Mouse (Mus musculus) G1E (cell line): ENCODE measurements around the gene Pih1d1. TPM values are rescaled to one million over a fixed set of nuclear protein-coding genes. Genes with fewer than 3 reads are reported as not detected.
A peak's percentile ranks its signal among the peaks of the same experiment; 100 is the strongest.

ENCODE experiments used
- ATAC-seq: 2 replicates; pipeline ENCODE4 v1.8.0; 2016; ENCODE audit warnings: mild to moderate bottlenecking; ENCODE audit not compliant: insufficient number of reproducible peaks, poor library complexity, low FRiP score, severe bottlenecking; ENCODE audit errors: extremely low read depth
- DNase-seq: peaks from one replicate; pipeline ENCODE4 v3.0.0; 2012; ENCODE audit warnings: low spot score
- H3K27me3 ChIP-seq: 2 replicates; pipeline ENCODE4 v1.6.1; 2012; ENCODE audit warnings: mild to moderate bottlenecking, low read length, inconsistent platforms; ENCODE audit not compliant: insufficient read depth
- H3K36me3 ChIP-seq: replicated peaks from 2 replicates; pipeline ENCODE3; 2012; ENCODE audit warnings: mild to moderate bottlenecking, inconsistent platforms
- H3K4me1 ChIP-seq: 2 replicates; pipeline ENCODE4 v1.6.1; 2012; ENCODE audit warnings: low read depth, low read length, inconsistent platforms, mixed read lengths; ENCODE audit not compliant: insufficient read depth
- H3K4me3 ChIP-seq: 2 replicates; pipeline ENCODE4 v1.5.1; 2012; ENCODE audit warnings: low read depth, mild to moderate bottlenecking, inconsistent platforms, low read length, moderate library complexity, mixed read lengths
- H3K9me3 ChIP-seq: replicated peaks from 2 replicates; pipeline ENCODE4 v1.6.1; 2012; ENCODE audit warnings: inconsistent platforms
- CTCF ChIP-seq: IDR thresholded peaks from 2 replicates; pipeline ENCODE4 v1.5.1; 2012; ENCODE audit warnings: low read depth, low read length, inconsistent platforms, mixed read lengths
- GATA1 ChIP-seq: IDR thresholded peaks from 2 replicates; pipeline ENCODE4 v1.6.1; 2012; ENCODE audit warnings: borderline replicate concordance, low read length, inconsistent platforms, mixed read lengths
- GATA2 ChIP-seq: IDR thresholded peaks from 2 replicates; pipeline ENCODE4 v1.6.1; 2012; ENCODE audit warnings: low read depth, low read length, inconsistent platforms, borderline replicate concordance
- POLR2AphosphoS5 ChIP-seq: IDR thresholded peaks from 2 replicates; pipeline ENCODE4 v1.6.1; 2012; ENCODE audit warnings: low read depth, low read length, inconsistent platforms; ENCODE audit not compliant: insufficient replicate concordance
- TAL1 ChIP-seq: conservative IDR thresholded peaks from 2 replicates; pipeline ENCODE4 v1.6.1; 2012; ENCODE audit warnings: low read depth, low read length, inconsistent platforms, mixed read lengths
- polyA plus RNA-seq: library from polyadenylated mRNA; stranded (reverse); fragments of >175 nt; gene quantifications from 2 replicates; pipeline ENCODE4 v1.2.3, GENCODE M21; 2012
- total RNA-seq, 2 experiments: library from RNA; stranded (forward) in 1 of 2; stranded (reverse) in 1 of 2; fragments of 200-1000 nt in 1 of 2; fragments of >200 nt in 1 of 2; fragmentation: Nextera tagmentation in 1 of 2; gene quantifications; 2 replicates each; pipeline ENCODE4 v1.2.3; 2014 to 2017

Pih1d1 gene
- total and polyA plus RNA-seq, 3 experiments = 46.4 to 82.8 (median 60.9) TPM

DNA sequence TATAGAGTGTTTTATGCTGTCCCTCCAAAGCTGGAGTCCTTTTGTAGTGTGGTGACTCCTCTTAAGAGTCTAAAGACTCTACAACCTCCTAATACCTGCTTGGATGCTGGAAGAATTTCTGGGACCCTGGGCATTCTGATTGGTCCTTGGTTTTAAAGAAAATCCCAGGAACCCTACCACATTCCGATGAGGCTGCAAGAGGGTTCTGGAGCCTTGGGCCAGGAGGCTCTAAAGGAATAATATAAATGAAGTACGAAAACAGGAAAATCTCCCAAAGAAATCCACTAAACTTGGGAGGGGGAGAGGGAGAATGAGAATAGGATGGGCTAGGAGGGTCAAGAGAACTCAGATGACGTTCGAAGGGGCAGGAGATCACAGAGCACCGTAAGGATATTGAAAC lies 517 bp upstream of the Pih1d1 start:
- peaks cover 69% of the 10 kb centered on the region for H3K36me3 ChIP-seq
- TF ChIP-seq POLR2AphosphoS5 = no peak
- no peak for TF ChIP-seq CTCF
- TF ChIP-seq GATA2 = no peak
- no peak for TF ChIP-seq TAL1
- no peak for TF ChIP-seq GATA1

DNA sequence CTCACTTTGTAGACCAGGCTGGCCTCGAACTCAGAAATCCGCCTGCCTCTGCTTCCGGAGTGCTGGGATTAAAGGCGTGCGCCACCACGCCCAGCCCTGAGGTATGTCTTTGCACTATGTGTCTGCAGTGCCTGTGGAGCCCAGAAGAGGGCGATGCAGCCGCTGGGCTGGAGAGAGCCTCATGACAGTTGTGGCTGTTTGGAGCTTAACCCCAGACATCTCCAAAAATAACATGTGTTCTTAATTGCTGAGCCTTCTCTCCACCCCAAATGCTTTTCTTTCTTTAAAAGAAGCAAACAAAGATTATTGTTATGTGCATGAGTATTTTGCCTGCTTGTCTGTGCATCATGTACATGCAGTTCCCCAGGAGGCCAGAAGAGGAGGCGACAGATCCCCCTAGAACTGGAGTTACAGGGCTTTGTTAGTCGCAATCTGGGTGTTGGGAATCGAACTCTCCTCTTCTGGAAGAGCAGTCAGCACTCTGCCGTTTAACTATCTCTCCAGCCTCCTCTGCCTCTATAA lies 951 bp downstream of the Pih1d1 start:
- Histone ChIP-seq H3K4me3 (peak overlapping the region; percentile 81), H3K4me1 (peaks cover 48% of the 10 kb centered on the region), H3K9me3 (no peaks in the 10 kb centered on the region), H3K36me3 (peaks cover 69% of the 10 kb centered on the region), H3K27me3 (no peaks in the 10 kb centered on the region)
- no peak for DNase-seq
- peak; percentile 57 for TF ChIP-seq CTCF
- TF ChIP-seq TAL1 = no peak
- ATAC-seq = peak; percentile 25; the same call in 1 of the 2 replicates

More for the DNA sequence above, 517 bp upstream of the Pih1d1 start:
- DNase-seq (no peak), ATAC-seq (no peak)
- Histone ChIP-seq H3K27me3 (no peaks in the 10 kb centered on the region), H3K4me1 (peaks cover 47% of the 10 kb centered on the region), H3K9me3 (no peaks in the 10 kb centered on the region), H3K4me3 (peak overlapping the region; percentile 81)

DNA sequence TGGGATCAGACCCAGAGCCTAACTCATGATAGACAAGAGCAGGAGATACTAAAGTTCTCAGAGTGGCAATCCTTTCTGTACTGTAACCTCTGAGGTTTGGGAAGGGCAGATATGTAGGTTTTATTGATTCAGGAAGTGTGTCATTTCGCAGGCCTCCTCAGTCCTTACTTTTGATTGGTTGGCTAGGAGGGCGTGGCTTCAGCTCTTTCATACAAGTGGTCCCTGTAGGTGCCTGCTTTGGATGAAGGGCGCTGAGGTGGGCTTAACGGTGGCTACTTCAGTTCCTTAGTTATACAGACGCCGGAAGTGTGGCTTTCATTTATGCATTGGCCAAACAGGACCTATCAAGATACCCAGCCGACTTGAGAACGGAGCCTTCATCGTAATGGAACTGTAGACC lies 1.5 kb downstream of the Pih1d1 start:
- no peaks in the 10 kb centered on the region for H3K9me3 ChIP-seq
- no peaks in the 10 kb centered on the region for H3K27me3 ChIP-seq
- peak; percentile 70 for DNase-seq
- peaks cover 69% of the 10 kb centered on the region for H3K36me3 ChIP-seq
- peak overlapping the region; percentile 47; the same call in 1 of the 2 replicates for H3K4me3 ChIP-seq
- ATAC-seq = peak; percentile 65
- no peak for TF ChIP-seq GATA1
- no peak for TF ChIP-seq CTCF
- no peak for TF ChIP-seq GATA2
- no peak for TF ChIP-seq POLR2AphosphoS5
- TF ChIP-seq TAL1 = no peak
- peaks cover 42% of the 10 kb centered on the region for H3K4me1 ChIP-seq

DNA sequence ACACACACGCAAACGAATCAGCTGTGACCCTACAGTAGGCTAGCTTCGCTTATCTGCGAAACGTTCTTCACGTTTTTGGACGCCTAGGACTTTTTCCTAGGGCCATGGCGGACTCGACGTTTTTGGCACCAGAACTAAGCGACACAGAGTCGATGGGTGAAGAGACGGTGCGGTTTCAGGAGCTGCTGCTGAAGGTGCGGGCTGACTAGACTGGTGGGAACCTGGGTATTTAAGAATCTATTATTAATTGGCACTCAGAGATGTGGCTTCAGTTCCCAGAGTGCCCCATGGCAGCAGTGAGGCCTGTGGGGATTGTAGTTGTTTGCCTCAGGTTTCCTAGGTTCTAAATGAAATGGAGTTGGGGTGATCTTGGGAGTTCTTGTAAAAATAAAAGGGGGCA lies 2.1 kb downstream of the Pih1d1 start:
- ATAC-seq = no peak

DNA sequence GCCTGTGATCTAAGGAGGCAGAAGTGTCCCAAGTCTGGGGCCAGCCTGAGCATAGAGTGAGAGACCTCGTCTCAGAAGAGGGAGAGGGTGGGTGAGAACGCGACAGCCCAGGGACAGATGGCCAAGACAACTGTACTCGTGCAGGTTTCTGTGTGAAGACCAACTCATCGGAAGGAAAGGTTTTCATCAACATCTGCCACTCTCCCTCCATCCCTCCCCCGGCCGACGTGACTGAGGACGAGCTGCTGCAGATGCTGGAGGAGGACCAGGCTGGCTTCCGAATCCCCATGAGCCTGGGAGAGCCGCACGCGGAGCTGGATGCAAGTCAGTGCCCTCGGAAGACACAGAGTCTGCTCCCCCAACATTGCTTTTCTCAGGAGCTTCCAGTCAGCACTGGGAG lies 3.4 kb downstream of the Pih1d1 start:
- no peak for TF ChIP-seq TAL1
- no peak for TF ChIP-seq GATA1
- TF ChIP-seq GATA2 = no peak
- no peak for TF ChIP-seq CTCF
- no peak for TF ChIP-seq POLR2AphosphoS5
- peaks cover 59% of the 10 kb centered on the region for H3K36me3 ChIP-seq
- ATAC-seq = no peak
- H3K9me3 ChIP-seq = no peaks in the 10 kb centered on the region
- peaks cover 36% of the 10 kb centered on the region for H3K4me1 ChIP-seq
- H3K4me3 ChIP-seq = no peak overlapping the region
- no peak for DNase-seq
- H3K27me3 ChIP-seq = peaks cover 1% of the 10 kb centered on the region

More for the DNA sequence above, 2.1 kb downstream of the Pih1d1 start:
- H3K9me3 ChIP-seq = no peaks in the 10 kb centered on the region
- H3K4me3 ChIP-seq = peak overlapping the region; percentile 47; the same call in 1 of the 2 replicates
- DNase-seq = no peak
- peaks cover 69% of the 10 kb centered on the region for H3K36me3 ChIP-seq
- peaks cover 36% of the 10 kb centered on the region for H3K4me1 ChIP-seq
- H3K27me3 ChIP-seq = no peaks in the 10 kb centered on the region
- TF ChIP-seq GATA1 = no peak
- TF ChIP-seq CTCF = no peak

DNA sequence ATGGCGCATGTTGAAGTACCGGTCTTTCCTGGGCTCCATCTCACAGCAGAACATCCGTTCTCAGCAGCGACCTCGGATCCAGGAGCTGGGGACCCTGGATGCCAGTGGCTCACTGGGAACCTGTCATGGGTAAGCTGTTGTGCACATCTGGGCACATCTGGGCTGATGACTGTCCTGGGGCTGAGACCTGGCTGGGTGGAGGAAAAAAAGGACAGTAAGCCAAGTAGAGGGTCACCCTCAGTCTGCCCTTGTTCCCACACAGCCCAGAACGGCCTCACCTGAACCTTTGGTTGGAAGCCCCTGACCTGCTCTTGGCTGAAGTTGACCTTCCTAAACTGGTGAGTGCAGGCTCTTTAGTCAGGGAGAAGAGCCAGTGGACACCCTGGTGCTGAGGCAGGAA lies 4.9 kb downstream of the Pih1d1 start:
- Histone ChIP-seq H3K4me3 (no peak overlapping the region), H3K9me3 (no peaks in the 10 kb centered on the region), H3K36me3 (peaks cover 57% of the 10 kb centered on the region), H3K27me3 (peaks cover 17% of the 10 kb centered on the region), H3K4me1 (peaks cover 47% of the 10 kb centered on the region)
- no peak for DNase-seq
- no peak for TF ChIP-seq TAL1
- no peak for TF ChIP-seq GATA2
- TF ChIP-seq GATA1 = no peak
- TF ChIP-seq CTCF = no peak
- no peak for TF ChIP-seq POLR2AphosphoS5
- no peak for ATAC-seq

DNA sequence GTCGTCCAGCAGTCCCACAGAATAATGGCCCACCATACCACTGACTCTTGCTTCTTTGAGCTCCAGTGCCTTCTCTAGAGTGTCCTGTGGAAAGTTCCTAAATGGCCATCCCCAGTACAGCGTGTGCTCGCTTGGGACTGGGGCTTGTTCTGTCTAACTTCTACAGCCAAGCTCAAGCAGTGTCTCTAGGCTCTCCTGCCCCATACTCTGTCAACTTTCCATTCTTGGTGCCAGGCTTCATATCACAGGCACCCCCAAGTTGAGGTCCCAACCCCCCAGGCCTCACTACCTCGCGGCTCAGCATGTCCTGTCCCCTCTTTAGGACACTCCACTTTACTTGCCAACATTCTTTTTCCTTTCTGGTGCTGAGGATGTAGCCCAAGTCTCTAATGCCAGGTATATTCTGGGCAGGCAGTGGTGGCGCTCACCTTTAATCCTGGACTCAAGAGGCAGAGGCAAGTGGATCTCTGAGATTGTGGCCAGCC lies 6.3 kb downstream of the Pih1d1 start:
- Histone ChIP-seq H3K36me3 (peaks cover 57% of the 10 kb centered on the region), H3K27me3 (peaks cover 30% of the 10 kb centered on the region), H3K4me1 (peaks cover 45% of the 10 kb centered on the region), H3K4me3 (no peak overlapping the region), H3K9me3 (no peaks in the 10 kb centered on the region)
- no peak for ATAC-seq
- DNase-seq = no peak
- TF ChIP-seq POLR2AphosphoS5 = no peak
- TF ChIP-seq GATA1 = no peak
- TF ChIP-seq GATA2 = no peak
